Mouse (Mus musculus): ENCODE data around the gene 3425401B19Rik. TPM values are rescaled to one million over a fixed set of nuclear protein-coding genes. Genes with fewer than 3 reads are reported as not detected.

Gene 3425401B19Rik
- total and polyA plus RNA-seq, 2 experiments: 0.09 TPM; not detected in 1

DNA sequence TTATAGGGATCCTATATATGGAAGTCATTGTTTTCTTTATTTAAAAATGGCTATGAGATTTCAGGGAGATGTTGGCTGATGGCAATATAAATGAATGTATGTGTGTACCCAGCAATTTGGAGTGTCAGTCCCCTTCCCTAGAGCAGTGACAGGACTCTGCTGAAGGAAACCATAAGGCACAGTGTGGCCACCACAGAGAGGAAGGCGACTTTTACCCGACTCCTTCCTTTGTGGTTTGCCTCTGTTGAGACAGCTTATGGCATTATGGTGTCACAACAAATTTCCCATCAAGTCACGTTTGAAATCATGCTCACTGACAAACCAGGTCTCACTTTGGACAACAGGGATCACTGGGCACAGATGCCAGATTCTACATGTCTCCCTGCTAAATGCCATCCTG is 60.8 kb downstream of the 3425401B19Rik start:
- Histone ChIP-seq H3K36me3 (ENCODE audit: control insufficient read depth, insufficient read depth, low read length) (no peaks in the 10 kb centered on the region), H3K27ac (replicated peaks; ENCODE audit: insufficient read depth, low read depth, low read length) (no peak overlapping the region), H3K4me1 (ENCODE audit: control insufficient read depth, insufficient read depth, low read length) (no peaks in the 10 kb centered on the region), H3K9ac (ENCODE audit: low read depth, low read length) (no peak overlapping the region), H3K79me2 (ENCODE audit: control insufficient read depth, insufficient read depth, low read length) (no peaks in the 10 kb centered on the region), H3K4me3 (ENCODE audit: insufficient read depth, low read depth, low read length) (no peak overlapping the region), H3K27me3 (ENCODE audit: control insufficient read depth, insufficient read depth, low read length) (no peaks in the 10 kb centered on the region)
- no peak for DNase-seq (ENCODE audit: extremely low read depth, low read depth, low spot score)
- 72% methylated on average over 3 of the region's 3 CpGs for whole genome bisulfite sequencing
- TF ChIP-seq POLR2A (IDR thresholded peaks at IDR 0.05; ENCODE audit: extremely low read depth, insufficient read depth, low read length) (no peak), CTCF (IDR thresholded peaks at IDR 0.05; ENCODE audit: low read depth, low read length) (no peak)

DNA sequence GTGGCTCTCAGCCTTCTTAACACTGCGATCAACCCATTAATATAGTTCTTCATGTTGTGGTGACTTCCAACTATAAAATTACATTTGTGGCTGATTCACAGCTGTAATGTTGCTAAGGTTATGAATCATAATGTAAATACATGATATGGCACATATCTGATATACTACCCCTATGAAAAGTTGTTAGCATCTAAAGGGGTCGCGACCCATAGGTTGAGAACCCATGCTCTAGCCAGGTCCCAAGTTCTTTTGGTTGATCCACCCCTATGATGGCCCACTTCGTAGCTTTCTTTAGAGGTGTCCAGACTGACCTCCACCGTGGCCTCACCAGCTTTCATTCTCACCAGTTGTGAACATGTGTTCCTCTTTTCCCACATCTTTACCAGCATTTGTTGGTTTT is 67.8 kb downstream of the 3425401B19Rik start:
- no peaks in the 10 kb centered on the region for H3K27me3 ChIP-seq (ENCODE audit: control insufficient read depth, insufficient read depth, low read length)
- no peaks in the 10 kb centered on the region for H3K4me1 ChIP-seq (ENCODE audit: control insufficient read depth, insufficient read depth, low read length)
- WGBS: 77% methylated on average over 5 of the region's 5 CpGs
- H3K9ac ChIP-seq (ENCODE audit: low read depth, low read length): no peak overlapping the region
- H3K36me3 ChIP-seq (ENCODE audit: control insufficient read depth, insufficient read depth, low read length): no peaks in the 10 kb centered on the region
- H3K27ac ChIP-seq (replicated peaks; ENCODE audit: insufficient read depth, low read depth, low read length): no peak overlapping the region
- no peak for TF ChIP-seq POLR2A (IDR thresholded peaks at IDR 0.05; ENCODE audit: extremely low read depth, insufficient read depth, low read length)
- TF ChIP-seq CTCF (IDR thresholded peaks at IDR 0.05; ENCODE audit: low read depth, low read length): no peak
- DNase-seq (ENCODE audit: extremely low read depth, low read depth, low spot score): no peak
- no peak overlapping the region for H3K4me3 ChIP-seq (ENCODE audit: insufficient read depth, low read depth, low read length)
- H3K79me2 ChIP-seq (ENCODE audit: control insufficient read depth, insufficient read depth, low read length): no peaks in the 10 kb centered on the region

DNA sequence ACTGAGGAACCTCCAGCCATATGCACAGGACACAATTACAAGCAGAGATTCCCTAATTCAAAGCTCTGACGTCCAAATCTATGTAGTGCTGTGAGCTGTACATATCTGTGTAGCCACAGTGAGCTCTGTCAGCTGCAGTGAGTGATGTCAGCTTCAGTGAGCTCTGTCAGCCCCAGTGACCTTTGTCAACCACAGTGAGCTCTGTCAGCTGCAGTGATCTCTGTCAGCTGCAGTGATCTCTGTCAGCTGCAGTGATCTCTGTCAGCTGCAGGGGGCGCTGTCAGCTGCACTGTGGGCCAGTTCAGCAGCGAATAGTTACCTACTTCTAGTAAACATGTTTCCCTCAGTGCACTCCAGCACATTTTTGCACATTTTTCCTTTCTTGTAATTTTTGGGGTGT is 75.7 kb downstream of the 3425401B19Rik start:
- WGBS: 17% methylated on average over 3 of the region's 3 CpGs
- no peaks in the 10 kb centered on the region for H3K4me1 ChIP-seq (ENCODE audit: control insufficient read depth, insufficient read depth, low read length)
- DNase-seq (ENCODE audit: extremely low read depth, low read depth, low spot score): no peak
- no peak overlapping the region for H3K9ac ChIP-seq (ENCODE audit: low read depth, low read length)
- no peaks in the 10 kb centered on the region for H3K27me3 ChIP-seq (ENCODE audit: control insufficient read depth, insufficient read depth, low read length)
- no peak overlapping the region for H3K4me3 ChIP-seq (ENCODE audit: insufficient read depth, low read depth, low read length)
- H3K27ac ChIP-seq (replicated peaks; ENCODE audit: insufficient read depth, low read depth, low read length): no peak overlapping the region
- H3K79me2 ChIP-seq (ENCODE audit: control insufficient read depth, insufficient read depth, low read length): no peaks in the 10 kb centered on the region
- TF ChIP-seq CTCF (IDR thresholded peaks at IDR 0.05; ENCODE audit: low read depth, low read length) (peak; percentile 76), POLR2A (IDR thresholded peaks at IDR 0.05; ENCODE audit: extremely low read depth, insufficient read depth, low read length) (no peak)
- no peaks in the 10 kb centered on the region for H3K36me3 ChIP-seq (ENCODE audit: control insufficient read depth, insufficient read depth, low read length)

Other genes with a start within 250 kb of the 3425401B19Rik start
- not detected in 2 replicates for gene Slc18a3, start 220.4 kb downstream of the 3425401B19Rik start, total RNA-seq (2014; rRNA removed)
- gene Slc18a3, start 220.4 kb downstream of the 3425401B19Rik start, polyA plus RNA-seq (2012; rRNA removed): not detected in 2 replicates
- gene Chat, start 219.3 kb downstream of the 3425401B19Rik start, total RNA-seq (2014; rRNA removed): not detected in 2 replicates
- not detected in 2 replicates for gene Chat, start 219.3 kb downstream of the 3425401B19Rik start, polyA plus RNA-seq (2012; rRNA removed)
- gene Ercc6, start 171.8 kb downstream of the 3425401B19Rik start, total RNA-seq (2014; rRNA removed): 6.9 and 11.2 TPM in 2 replicates
- 2.0 and 2.8 TPM in 2 replicates for gene Ercc6, start 171.8 kb downstream of the 3425401B19Rik start, polyA plus RNA-seq (2012; rRNA removed)
- not detected in 2 replicates for gene Prrxl1, start 85.9 kb downstream of the 3425401B19Rik start, total RNA-seq (2014; rRNA removed)
- gene Prrxl1, start 85.9 kb downstream of the 3425401B19Rik start, polyA plus RNA-seq (2012; rRNA removed): not detected in 2 replicates
- gene Tmem273, start 100.7 kb upstream of the 3425401B19Rik start, total RNA-seq (2014; rRNA removed): 1.4 and 2.0 TPM in 2 replicates
- gene Tmem273, start 100.7 kb upstream of the 3425401B19Rik start, polyA plus RNA-seq (2012; rRNA removed): 0.52 and 1.3 TPM in 2 replicates
- 0.09 and 0.13 TPM in 2 replicates for gene Fam170b, start 148.7 kb upstream of the 3425401B19Rik start, total RNA-seq (2014; rRNA removed)
- 0.05 TPM in 1 of 2 replicates, not detected in the other for gene Fam170b, start 148.7 kb upstream of the 3425401B19Rik start, polyA plus RNA-seq (2012; rRNA removed)
- 0.92 and 1.3 TPM in 2 replicates for gene Vstm4, start 171.5 kb upstream of the 3425401B19Rik start, total RNA-seq (2014; rRNA removed)
- 0.81 and 0.91 TPM in 2 replicates for gene Vstm4, start 171.5 kb upstream of the 3425401B19Rik start, polyA plus RNA-seq (2012; rRNA removed)

Measured in liver, adult 2 months (tissue).